Mouse (Mus musculus) left cerebral cortex, adult 18-20 months (tissue): Measurements from ENCODE around the gene Ano1. TPM values are rescaled to one million over a fixed set of nuclear protein-coding genes. Genes with fewer than 3 reads are reported as not detected.

ENCODE experiments used
- DNase-seq, 2 experiments: peaks; one replicate each; pipeline ENCODE4 v3.0.0; 2021 to 2022; ENCODE audit warnings: low spot score in 2 of 2, mixed read lengths in 1 of 2
- long read RNA-seq, 2 experiments: library from polyadenylated mRNA; stranded (forward); transcript quantifications; one replicate each; pipeline ENCODE4 v2.0.0; 2021
- total RNA-seq, 2 experiments: library from RNA; stranded (reverse); gene quantifications; 2 replicates each; pipeline ENCODE4 v1.2.3; 2021

Gene Ano1
- total RNA-seq: 1 to 10 TPM; 2.5 to 4.1 TPM
- long read RNA-seq, experiment 1: 0 reads
- long read RNA-seq, experiment 2, full-length matches to known transcripts: 1 of 1 reads
- long read RNA-seq, experiment 2, partial matches to known transcripts: 0 of 1 reads
- long read RNA-seq, experiment 2, other reads (novel, unspliced or antisense): 0 of 1 reads

GRCm38 (mm10) chr7:144751833-144752232, at the start of gene Ano1:
Gene Ano1 (minus strand): TSS chr7:144751974.
- DNase-seq: no peak

DNA sequence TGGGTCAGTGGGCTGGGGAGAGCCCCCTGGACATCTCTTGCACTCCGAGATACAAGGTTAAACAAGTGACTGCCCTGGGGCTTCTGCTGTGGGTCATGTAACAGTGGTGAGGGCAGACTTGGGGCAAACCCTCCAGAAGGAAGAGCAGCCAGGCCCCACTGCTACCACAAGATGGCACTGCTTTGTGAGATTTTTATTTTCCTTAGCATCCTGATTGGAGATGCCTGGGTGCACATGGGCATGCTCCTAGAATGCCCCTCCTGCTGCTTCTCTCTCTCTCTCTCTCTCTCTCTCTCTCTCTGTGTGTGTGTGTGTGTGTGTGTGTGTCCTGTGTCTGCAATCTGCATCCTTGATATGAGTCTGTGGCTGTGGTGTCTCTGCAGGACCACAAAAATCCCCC, 46.7 kb upstream of the Ano1 start:
- DNase-seq: peak; percentile 31 to 40

GRCm38 (mm10) chr7:144796986-144797735, 45.4 kb upstream of the Ano1 start:
- no peak for DNase-seq

DNA sequence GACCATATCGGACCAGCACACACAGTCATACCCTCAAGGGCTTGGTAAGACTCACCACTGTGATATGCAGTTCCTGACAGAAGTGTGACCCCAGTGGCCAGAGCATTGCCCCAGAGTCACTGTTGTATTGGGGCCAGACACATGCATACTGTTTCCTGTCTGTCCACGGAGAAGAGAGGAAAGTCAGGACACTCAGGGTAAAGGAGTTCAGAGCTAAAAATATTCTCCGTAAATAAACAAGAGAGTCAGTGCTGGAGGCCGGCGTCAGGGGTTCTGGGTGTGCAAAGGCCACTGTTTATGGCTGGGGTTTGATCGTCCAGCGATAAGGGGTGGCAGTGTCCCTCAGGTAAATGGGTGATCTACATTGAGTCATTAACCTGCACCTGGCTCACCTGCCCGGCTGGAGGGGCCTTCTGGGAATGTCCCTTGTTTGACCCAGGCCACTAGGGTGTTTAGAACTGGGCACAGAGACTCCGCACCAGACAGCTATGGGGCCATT, 44.3 kb upstream of the Ano1 start:
- DNase-seq: no peak

DNA sequence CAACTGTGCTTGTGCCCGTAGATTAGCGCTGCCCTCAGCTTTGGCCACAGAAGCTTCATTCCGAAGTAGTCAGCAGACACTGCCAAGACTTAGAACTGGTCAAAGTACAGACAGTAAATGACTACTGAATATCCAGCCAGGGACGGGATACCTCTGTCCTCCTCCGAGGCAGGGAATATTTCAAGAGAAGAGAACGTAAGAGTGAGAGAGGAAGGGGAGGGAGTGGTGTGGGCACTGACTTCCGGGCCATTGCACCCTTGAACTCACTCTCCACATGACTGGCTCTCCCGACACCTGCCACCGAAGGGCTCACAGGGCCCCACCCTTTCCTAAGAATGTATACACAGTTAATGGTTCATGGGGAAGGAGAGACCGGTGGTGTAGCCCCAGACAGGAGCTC, 41.5 kb upstream of the Ano1 start:
- no peak for DNase-seq

DNA sequence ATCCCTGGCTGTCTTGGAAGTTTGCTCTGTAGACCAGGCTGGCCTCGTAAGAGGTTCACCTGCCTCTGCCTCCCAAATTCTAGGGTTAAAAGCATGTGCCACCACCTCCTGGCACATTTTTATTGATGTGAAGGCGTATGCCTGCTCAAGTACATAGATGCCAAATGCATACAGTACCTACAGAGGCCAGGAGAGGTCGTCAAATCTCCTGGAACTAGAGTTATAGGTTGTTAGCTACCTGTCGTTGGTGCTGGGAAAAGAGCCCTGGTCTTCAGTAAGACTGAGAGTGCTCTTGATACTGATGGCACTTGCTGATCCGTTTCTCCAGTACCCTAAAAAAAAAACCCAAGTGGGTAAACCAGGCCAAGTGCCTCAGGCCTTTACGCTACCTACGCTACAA, 39.7 kb upstream of the Ano1 start:
- no peak for DNase-seq

GRCm38 (mm10) chr7:144789601-144790556, 38.1 kb upstream of the Ano1 start:
- DNase-seq: peak; percentile 2 to 4

DNA sequence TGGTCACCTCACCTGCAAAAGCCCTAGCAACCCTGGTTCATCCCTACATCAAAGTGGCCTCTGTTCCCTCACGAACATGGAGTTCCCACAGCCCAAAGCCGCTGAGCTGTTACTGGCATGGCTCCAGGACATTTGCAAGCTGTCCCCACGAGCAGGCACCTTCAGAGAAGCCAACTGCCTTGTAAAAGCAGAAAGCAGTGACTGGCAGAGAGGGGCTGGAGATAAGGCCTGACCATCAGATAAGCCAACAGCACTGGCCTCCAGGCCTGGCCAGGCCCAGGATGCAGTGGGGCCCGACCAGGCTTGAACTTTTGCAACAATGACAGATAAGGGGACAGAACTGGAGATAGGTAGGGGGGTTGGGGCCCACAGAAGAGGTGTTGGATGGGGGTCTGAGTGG, 36.9 kb upstream of the Ano1 start:
- DNase-seq: no peak

DNA sequence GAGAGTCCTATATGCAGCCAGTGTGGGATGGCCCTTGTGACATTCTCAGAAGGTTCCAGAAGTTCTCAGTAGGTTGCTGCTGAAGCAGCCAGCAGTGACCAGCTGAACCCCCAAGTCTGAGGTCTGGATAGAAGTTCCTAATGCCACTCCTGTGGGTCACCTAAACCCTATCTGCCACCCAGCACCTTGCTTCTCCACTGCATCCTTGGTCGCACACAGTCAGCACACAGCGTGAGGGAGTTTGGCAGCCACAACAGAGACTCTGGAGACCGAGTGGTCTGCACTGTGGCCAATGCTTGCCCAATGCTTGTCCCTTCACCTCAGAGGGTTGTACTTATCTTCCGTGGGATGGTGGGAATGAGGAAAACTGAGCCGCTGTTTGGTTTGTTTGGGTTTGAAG, 35.7 kb upstream of the Ano1 start:
- no peak for DNase-seq

DNA sequence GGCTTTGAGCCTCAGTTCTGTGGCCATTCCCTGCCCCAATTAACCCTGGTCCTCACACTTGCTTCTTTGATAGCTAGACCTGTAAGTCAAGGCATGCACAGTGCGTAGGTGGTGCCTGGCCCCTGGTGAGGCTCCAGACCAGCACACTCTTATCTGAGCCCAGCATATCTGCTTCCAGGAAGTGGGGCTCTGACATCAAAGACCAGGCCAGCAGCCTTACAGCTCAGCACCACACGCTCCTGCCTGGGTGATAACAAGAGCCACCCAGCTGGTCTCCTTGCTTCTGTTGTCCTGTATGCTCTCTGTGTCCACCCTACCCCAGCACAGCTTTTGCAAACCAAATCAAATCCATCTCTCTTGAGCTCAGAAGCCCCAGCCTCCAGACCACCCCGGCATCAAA, 34.8 kb upstream of the Ano1 start:
- DNase-seq: no peak

DNA sequence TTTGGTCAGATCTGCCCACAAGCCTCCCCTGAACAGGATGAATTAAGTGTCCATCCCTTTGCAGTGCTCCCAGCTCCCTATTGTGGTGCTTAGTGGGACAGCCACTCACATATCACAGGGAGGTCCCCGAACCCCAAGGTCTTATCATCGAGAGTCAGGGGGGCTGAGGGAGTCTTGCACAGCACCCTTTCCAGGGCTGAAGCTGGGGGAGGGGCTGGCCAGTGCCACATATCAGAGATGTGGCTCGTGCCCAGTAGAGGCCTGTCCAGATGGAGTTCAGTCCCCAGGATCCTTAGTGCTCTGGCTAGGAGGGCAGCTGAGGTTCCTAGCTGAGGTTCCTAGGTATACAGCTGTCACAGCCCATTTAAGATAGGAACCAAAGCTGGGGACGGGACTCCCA, 32.4 kb upstream of the Ano1 start:
- DNase-seq: no peak

DNA sequence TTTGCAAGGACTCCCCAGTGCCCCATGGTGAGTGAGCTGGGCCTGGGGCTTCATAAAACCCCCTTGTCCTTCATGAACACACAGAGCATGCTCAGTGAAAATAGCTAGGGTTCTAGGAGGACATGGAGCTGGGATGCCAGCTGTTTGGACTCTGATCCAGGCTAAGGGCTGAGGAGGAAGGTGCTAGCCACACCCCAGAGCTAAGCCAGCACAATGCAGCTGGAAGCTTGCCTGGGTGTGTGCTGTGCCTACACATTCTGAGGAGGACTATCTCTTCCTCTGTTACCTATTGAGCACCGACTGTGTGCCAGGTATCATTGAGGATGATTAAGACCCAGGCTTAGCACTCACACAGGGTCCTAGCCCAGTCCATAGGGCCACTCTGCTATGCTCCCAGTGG, 30.6 kb upstream of the Ano1 start:
- DNase-seq: no peak

DNA sequence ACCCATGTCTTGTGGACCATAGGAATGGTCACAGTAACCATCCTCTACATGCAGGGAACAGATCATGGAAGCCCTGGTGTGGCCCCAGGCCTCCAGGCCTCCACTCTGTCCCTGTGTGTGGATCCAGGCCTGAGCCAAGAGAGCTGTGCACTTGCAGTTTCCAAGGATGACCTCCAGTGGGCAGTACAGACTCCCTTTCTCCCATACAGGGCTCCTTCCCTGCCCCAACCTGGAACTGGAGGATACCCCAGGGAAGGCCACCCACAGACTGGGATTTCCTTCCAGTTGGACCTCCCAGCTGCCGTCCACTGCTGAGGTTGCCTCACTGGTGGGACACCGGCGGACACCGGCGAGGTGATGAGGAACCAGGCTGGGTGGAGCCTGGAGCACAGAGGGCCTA, 29.6 kb upstream of the Ano1 start:
- DNase-seq: no peak

GRCm38 (mm10) chr7:144780190-144780589, 28.4 kb upstream of the Ano1 start:
- no peak for DNase-seq

DNA sequence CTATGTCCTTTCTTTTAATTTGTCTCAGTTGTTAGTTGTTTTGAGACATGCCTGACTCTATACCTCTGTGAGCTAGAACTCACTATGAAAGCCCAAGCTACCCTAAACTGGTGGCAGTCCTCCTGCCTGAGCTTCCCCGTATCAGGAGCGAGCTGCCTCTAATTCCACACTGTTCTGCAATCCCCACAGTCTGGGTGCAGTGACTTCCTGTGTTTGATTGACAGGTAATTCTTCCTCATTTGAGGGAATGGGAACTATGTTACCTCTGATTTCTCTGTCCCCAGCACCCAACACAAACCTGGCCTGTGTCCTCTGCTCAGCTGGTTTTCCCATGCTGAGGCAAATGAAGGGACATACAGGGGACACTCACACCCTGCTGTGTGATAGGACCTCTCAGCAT, 27.9 kb upstream of the Ano1 start:
- no peak for DNase-seq

DNA sequence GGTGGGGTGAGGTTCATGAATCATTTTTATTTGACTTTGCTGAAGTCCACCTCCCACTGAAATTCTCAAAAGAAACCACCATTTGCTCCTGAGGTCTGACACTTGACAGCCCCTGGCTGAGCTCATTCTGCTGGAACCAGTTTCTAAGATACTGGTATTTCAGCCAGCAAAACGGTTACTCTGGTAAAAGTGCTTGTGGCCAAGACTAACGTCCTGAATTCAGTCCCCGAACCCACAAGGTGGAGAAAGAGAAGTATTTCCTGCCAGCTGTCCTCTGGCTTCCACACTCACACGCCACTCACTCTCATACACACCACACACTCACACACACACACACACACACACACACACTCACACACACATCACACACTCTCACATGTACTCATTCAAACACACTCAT, 26.0 kb upstream of the Ano1 start:
- no peak for DNase-seq

DNA sequence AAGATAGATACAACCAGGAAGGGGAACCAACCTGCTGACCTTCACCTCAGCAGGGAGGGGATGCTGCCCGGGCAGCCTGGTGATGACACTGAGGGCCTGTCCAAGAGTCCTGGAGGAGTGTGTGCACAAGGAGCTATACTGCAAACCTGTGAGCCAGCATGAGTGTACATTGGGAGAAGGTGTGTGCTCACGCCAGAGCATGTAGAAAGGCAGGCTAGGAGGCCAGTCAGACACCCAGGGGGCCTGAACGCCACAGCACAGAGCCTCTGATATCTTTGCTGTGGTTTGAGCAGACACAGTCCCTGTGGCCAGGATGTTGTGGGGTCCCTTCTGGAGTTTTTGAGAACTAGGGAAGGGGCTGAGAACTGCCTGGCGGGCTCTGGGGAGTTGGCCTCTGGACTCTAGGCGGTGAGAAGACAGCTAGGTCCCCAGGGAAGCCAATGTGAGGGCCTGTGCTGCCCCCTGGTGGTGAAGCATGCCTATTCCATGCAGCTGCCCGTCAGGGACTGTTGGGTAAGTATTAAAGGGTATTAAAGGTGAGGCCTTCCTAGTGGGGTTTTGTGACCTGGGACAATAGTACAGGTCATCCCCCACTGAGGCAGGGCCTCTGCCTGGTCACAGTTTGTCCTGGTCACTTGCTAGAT, 24.2 kb upstream of the Ano1 start:
- peak; percentile 79 to 91 for DNase-seq

DNA sequence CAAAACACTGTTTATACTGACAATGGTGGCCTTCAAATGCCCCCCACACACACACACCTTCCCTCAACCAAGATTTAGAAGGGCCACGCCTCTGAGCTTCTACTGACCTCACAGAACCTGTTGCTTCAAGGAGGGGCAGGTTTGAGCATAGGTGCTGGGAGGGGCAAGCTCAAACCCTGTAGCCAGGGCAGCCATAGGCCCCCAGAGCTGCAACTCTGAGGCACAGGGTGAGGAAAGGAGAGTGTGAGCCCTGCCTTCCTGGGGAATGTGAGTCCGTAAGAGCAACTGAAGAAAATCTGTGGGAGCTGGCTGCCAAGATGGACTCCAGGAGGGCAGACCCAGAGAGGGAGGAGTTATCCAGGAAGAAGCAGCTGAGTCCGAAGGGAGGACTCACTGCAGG, 23.4 kb upstream of the Ano1 start:
- no peak for DNase-seq

GRCm38 (mm10) chr7:144774283-144774682, 22.5 kb upstream of the Ano1 start:
- DNase-seq: no peak

- DNase-seq: no peak
Measured at GRCm38 (mm10) chr7:144770116-144770515, 18.3 kb upstream of the Ano1 start.

DNA sequence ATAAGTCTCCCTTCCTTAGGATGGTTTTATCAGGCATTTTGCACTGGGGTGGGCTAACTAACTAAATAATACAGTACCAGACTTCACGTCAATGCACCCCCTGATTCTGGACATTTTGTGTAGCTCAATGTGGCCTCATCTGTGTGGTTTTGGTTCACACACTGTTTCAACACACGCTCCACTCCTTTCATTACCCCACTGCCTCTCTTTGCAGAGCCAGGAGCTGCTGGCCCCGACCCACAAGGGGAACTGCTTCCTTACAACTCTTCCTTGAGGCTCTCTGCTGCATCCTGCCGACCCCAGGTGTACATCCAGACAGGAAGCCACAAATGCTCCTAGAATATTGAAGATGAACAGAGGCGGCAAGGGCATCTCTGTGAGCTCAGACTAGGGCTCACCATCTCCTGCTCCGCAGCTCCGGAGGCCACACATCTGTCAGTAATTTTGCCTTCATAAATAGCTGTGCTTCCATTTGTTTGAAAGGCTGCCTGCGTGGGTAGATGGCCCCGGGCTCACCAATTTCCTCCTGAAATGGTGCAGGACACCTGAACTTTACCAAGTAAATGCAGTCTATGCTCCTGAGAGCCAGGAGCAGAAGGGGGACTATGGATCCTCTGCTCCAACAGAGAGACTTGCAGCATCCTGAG, 17.8 kb upstream of the Ano1 start:
- DNase-seq: no peak
